Mouse (Mus musculus) midbrain, embryonic 11.5 days (tissue): Measurements from ENCODE around the gene Plcg2. TPM values are rescaled to one million over a fixed set of nuclear protein-coding genes. Genes with fewer than 3 reads are reported as not detected.

Experiments used
- ATAC-seq: fragments of 200-750 bp; cut with Nextera tagmentation; 2 replicates; pipeline ENCODE4 v1.8.0; 2017; ENCODE audit warnings: moderate TSS enrichment, moderate library complexity; ENCODE audit not compliant: low FRiP score
- DNase-seq: peaks from one replicate; pipeline ENCODE4 v3.0.0; 2015; ENCODE audit warnings: low spot score; ENCODE audit errors: missing footprints
- H3K27ac ChIP-seq: fragments of 300-500 bp; sonication (generic); 2 replicates; pipeline ENCODE4 v1.5.1; 2014; ENCODE audit warnings: low read depth, low read length
- H3K27me3 ChIP-seq: fragments of 300-500 bp; sonication (generic); 2 replicates; pipeline ENCODE4 v1.6.1; 2014; ENCODE audit warnings: mild to moderate bottlenecking, low read length, moderate library complexity, mixed read lengths; ENCODE audit not compliant: control insufficient read depth, insufficient read depth
- H3K36me3 ChIP-seq: fragments of 300-500 bp; sonication (generic); 2 replicates; pipeline ENCODE4 v1.6.1; 2014; ENCODE audit warnings: mild to moderate bottlenecking, low read length, moderate library complexity, mixed read lengths; ENCODE audit not compliant: control insufficient read depth, insufficient read depth
- H3K4me1 ChIP-seq: fragments of 300-500 bp; sonication (generic); 2 replicates; pipeline ENCODE4 v1.6.1; 2014; ENCODE audit warnings: low read length; ENCODE audit not compliant: control insufficient read depth, insufficient read depth
- H3K4me2 ChIP-seq: fragments of 300-500 bp; sonication (generic); 2 replicates; pipeline ENCODE4 v1.6.1; 2014; ENCODE audit warnings: mild to moderate bottlenecking, moderate library complexity
- H3K4me3 ChIP-seq: fragments of 300-500 bp; sonication (generic); 2 replicates; pipeline ENCODE4 v1.5.1; 2014; ENCODE audit warnings: low read depth, low read length
- H3K9ac ChIP-seq: fragments of 300-500 bp; sonication (generic); 2 replicates; pipeline ENCODE4 v1.6.1; 2014; ENCODE audit warnings: low read length
- H3K9me3 ChIP-seq: fragments of 300-500 bp; sonication (generic); 2 replicates; pipeline ENCODE4 v1.6.1; 2016; ENCODE audit warnings: low read length; ENCODE audit not compliant: control insufficient read depth
- WGBS: fragments of 180-500 bp; shearing (Covaris S2); extraction: QIAGEN DNeasy Blood & Tissue Kit; methylation state at CpG from one replicate; pipeline ENCODE4 v1.1.7; 2014; 5-methylcytosine and 5-hydroxymethylcytosine counted together
- polyA plus RNA-seq: library from polyadenylated mRNA; unstranded; fragments of >200 nt; fragmentation: Nextera tagmentation; extraction: Ambion mirVana; gene quantifications from 2 replicates; pipeline ENCODE4 v1.2.1, GENCODE M21; 2014

Plcg2 gene
- polyA plus RNA-seq, 1 experiment from 2014 or later = 2.2 TPM

DNA sequence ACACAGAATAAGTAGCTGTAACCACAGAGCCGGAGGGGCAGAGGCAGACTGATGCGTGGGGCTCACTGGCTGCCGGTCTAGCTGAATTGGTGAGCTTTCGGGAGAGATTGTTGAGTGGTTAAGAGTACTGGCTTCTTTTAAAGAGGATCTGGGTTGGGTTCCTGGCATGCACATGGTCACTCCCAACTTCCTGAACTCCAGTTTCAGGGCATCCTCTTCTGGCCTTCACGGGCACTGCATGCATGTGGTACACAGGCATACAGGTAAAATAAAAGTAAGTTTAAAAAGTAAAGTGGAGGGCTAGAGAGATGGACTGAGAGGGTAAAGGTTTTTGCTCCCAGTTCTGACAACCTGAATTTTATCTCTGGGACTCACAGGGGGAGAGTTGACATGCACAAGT lies 52.4 kb downstream of the Plcg2 start:
- DNase-seq (no peak), ATAC-seq (no peak)
- Histone ChIP-seq H3K4me1 (no peaks in the 10 kb centered on the region), H3K4me3 (no peak overlapping the region), H3K9me3 (no peaks in the 10 kb centered on the region), H3K36me3 (no peaks in the 10 kb centered on the region), H3K27ac (no peak overlapping the region), H3K9ac (no peak overlapping the region), H3K27me3 (no peaks in the 10 kb centered on the region), H3K4me2 (no peak overlapping the region)
- 86% methylated on average over 5 of the region's 5 CpGs for WGBS

DNA sequence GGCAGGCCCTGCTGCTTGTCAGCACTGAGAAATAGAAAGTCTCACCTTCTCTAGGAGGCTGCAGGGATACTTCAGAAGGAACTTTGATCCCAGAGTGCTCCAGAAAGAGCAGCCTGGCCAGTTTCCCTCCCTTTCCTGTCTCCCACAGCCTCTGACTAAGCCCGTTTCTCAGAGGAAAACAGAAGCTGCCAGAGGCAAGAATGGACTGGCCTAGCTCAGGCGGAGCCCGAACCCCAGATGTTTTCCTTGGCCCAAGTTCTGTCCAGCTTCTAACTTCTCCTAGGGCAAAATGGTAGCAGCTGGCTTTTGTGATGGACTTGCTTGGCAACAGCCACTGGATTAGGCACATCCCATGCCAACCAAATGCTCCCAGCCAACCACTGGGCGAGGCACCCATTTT lies 62.9 kb downstream of the Plcg2 start:
- Histone ChIP-seq H3K4me2 (no peak overlapping the region), H3K27ac (no peak overlapping the region), H3K9ac (no peak overlapping the region), H3K4me1 (no peaks in the 10 kb centered on the region; the same call in 1 of the 2 replicates), H3K36me3 (no peaks in the 10 kb centered on the region), H3K9me3 (no peaks in the 10 kb centered on the region), H3K4me3 (no peak overlapping the region), H3K27me3 (0 out of 2 replicates have a peak, but pooled peaks cover 2% of the 10 kb centered on the region)
- peak; percentile 76 for DNase-seq
- WGBS = 74% methylated on average over 4 of the region's 4 CpGs
- no peak for ATAC-seq

DNA sequence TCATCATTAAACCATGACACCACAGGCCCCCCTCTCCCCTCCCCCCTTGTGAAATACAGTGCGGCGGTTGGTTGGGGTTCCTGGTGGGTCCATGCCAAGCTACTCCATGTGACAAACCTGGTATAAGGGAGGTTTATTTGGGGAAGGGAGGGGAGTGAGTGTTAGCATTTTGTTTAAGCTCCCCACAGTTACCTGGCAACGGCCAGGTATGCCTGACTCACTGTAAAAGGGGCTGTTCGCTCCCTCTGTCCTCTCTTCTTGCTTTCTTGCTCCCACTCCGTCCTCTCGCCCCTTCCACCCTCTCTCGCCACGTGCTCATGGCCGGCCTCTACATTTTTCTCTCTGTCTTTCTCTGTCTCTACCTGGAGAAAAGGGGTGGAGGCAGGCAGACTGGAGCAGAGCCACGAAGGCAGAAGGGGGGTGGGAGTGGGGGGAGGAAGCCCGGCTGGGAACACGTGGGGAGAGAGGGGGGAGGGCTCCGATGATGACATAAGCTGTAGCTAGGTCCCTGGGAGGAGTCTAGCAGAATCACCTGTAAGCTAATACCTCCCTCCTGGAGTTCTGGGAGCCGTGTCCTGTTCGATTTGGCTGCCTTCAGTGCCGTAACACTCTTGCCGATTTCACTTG lies 63.8 kb downstream of the Plcg2 start:
- no peak overlapping the region for H3K9ac ChIP-seq
- 14% methylated on average over 17 of the region's 17 CpGs for WGBS
- H3K4me1 ChIP-seq = no peaks in the 10 kb centered on the region; the same call in 1 of the 2 replicates
- H3K4me3 ChIP-seq = no peak overlapping the region
- H3K9me3 ChIP-seq = no peaks in the 10 kb centered on the region
- 0 out of 2 replicates have a peak, but pooled peaks cover 2% of the 10 kb centered on the region for H3K27me3 ChIP-seq
- DNase-seq = peak; percentile 83
- H3K27ac ChIP-seq = no peak overlapping the region
- no peaks in the 10 kb centered on the region for H3K36me3 ChIP-seq
- peak overlapping the region; percentile 32 for H3K4me2 ChIP-seq
- peak; percentile 19; the same call in 1 of the 2 replicates for ATAC-seq

DNA sequence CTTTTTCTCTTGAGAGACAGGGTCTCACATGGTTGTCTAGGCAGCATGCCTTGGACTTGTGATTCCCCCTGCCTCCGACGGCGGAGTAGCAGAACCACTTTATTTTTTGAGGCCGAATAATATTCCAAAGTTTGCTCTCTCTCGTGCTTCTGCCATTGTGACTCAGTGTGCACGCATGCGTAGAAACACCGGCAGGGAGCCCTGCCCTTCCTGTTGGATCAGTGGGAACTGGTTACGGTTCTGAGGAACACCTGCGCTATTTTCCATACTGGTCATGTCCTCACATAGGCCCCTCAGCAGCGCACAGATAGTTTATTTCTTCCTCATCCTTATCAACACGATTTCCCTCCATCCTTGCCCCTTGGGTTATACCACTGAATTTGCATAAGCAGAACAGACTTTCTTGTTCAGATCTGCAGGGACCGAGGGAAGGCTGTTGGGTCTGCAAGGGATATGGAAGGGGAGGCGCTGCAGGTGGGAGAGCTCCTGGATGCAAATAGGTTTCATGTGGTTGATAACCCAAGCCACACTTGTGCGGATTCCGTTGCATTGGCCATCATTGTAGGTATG lies 64.4 kb downstream of the Plcg2 start:
- peak overlapping the region; percentile 32; the same call in 1 of the 2 replicates for H3K4me2 ChIP-seq
- DNase-seq = peak; percentile 80
- WGBS = 21% methylated on average over 16 of the region's 16 CpGs
- ATAC-seq = 0 out of 2 replicates have a peak, but pooled peaks have one; percentile 2
- 0 out of 2 replicates have a peak, but pooled peaks cover 2% of the 10 kb centered on the region for H3K27me3 ChIP-seq
- no peaks in the 10 kb centered on the region for H3K36me3 ChIP-seq
- H3K4me1 ChIP-seq = no peaks in the 10 kb centered on the region; the same call in 1 of the 2 replicates
- no peaks in the 10 kb centered on the region for H3K9me3 ChIP-seq
- no peak overlapping the region for H3K4me3 ChIP-seq
- H3K27ac ChIP-seq = no peak overlapping the region
- H3K9ac ChIP-seq = no peak overlapping the region

DNA sequence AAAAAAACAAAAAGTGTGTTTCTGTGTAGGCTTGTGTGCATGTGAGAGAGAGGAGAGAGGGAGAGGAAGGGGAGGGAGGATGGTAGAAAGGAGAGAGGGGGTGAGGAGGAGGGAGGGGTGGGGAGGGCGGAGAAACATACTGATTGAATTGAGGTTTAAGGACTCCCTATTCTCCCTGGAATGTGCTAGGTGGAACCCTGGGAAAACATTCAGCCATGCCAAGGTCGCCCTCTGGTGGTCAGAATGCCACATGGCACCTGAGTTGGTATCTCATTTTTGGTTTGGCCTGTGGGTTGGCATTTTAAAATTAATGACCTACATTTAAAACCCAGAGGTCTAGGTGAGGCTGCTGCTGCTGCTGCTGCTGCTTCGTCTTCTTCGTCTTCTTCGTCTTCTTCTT lies 71.3 kb downstream of the Plcg2 start:
- no peak overlapping the region for H3K4me2 ChIP-seq
- ATAC-seq (no peak), DNase-seq (peak; percentile 96)
- H3K4me3 ChIP-seq = no peak overlapping the region
- H3K36me3 ChIP-seq = no peaks in the 10 kb centered on the region
- no peak overlapping the region for H3K27ac ChIP-seq
- 35% methylated on average over 5 of the region's 5 CpGs for WGBS
- H3K9me3 ChIP-seq = no peaks in the 10 kb centered on the region
- H3K27me3 ChIP-seq = no peaks in the 10 kb centered on the region
- H3K4me1 ChIP-seq = no peaks in the 10 kb centered on the region
- H3K9ac ChIP-seq = no peak overlapping the region

DNA sequence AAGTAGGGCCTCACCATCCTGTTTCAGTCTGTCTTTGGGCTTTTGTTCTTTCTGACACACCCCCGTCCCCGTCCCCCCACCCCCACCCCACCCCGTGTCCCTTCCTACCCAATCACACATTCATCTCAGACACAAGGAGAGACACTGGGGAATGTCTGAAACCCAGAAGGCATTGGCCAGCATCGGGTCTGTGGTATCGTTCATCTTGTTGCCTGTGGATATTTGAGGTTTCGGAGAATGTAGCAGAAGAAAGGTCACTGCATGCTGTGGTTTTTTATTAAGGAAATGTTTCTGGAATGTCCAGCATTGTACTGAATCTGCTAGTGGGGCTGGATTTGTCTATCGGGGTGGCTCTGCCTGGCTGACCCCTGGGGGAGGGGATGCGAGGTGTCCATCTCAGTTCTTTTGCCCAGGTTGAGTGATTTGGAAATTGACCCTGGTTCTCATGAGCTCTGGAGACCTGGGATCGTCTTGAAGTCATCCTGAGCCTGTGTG lies 78.2 kb downstream of the Plcg2 start:
- WGBS = 71% methylated on average over 9 of the region's 9 CpGs
- H3K9ac ChIP-seq = no peak overlapping the region
- ATAC-seq (no peak), DNase-seq (peak; percentile 68)
- no peaks in the 10 kb centered on the region for H3K4me1 ChIP-seq
- H3K36me3 ChIP-seq = no peaks in the 10 kb centered on the region
- H3K4me2 ChIP-seq = no peak overlapping the region
- H3K4me3 ChIP-seq = no peak overlapping the region
- no peaks in the 10 kb centered on the region for H3K27me3 ChIP-seq
- no peak overlapping the region for H3K27ac ChIP-seq
- no peaks in the 10 kb centered on the region for H3K9me3 ChIP-seq

DNA sequence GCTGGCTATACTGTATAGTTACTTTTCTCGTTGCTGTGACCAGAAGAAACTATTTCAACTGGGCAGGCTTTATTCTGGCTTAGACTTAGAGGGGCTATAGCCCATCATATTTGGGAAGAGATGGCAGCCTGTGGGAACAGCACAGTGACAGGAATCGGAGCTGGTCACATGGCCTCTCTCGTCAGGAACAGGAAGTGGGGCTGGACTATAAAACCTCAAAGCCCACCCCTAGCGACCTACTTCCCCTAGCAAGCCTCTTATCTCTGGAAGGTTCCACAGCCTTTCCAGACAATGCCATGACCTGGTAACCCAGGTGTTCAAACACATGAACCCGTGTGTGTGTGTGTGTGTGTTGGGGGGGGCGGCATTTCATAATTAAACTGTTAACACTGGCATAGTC lies 79.0 kb downstream of the Plcg2 start:
- 89% methylated on average over 6 of the region's 6 CpGs for WGBS
- no peaks in the 10 kb centered on the region for H3K9me3 ChIP-seq
- H3K27ac ChIP-seq = no peak overlapping the region
- peak; percentile 45 for DNase-seq
- no peak overlapping the region for H3K4me3 ChIP-seq
- no peak overlapping the region for H3K4me2 ChIP-seq
- H3K4me1 ChIP-seq = no peaks in the 10 kb centered on the region
- no peak overlapping the region for H3K9ac ChIP-seq
- H3K36me3 ChIP-seq = no peaks in the 10 kb centered on the region
- no peak for ATAC-seq
- H3K27me3 ChIP-seq = no peaks in the 10 kb centered on the region

DNA sequence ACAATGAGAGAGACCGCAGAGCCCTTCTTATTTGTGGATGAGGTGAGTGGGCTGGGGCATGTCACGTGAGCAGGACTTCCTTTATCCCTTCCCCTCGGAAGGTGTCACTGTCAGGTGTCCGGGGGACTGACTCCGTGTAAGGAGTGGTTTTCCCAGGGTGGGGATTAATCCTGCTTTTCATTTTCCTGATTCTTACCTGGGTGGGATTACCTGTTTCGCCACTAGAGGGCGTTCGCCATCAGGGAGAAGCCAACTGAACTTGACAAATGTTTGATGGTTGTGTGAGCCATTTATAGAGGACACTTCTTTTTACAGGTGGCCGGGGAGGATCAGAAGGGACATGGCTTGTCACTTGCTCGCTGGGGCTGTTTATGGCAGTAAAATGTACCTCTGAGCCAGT lies 79.8 kb downstream of the Plcg2 start:
- Histone ChIP-seq H3K27me3 (no peaks in the 10 kb centered on the region), H3K4me3 (no peak overlapping the region), H3K4me1 (no peaks in the 10 kb centered on the region), H3K9ac (no peak overlapping the region), H3K4me2 (no peak overlapping the region), H3K9me3 (no peaks in the 10 kb centered on the region), H3K36me3 (no peaks in the 10 kb centered on the region), H3K27ac (no peak overlapping the region)
- 65% methylated on average over 10 of the region's 10 CpGs for WGBS
- DNase-seq = peak; percentile 79
- ATAC-seq = no peak

DNA sequence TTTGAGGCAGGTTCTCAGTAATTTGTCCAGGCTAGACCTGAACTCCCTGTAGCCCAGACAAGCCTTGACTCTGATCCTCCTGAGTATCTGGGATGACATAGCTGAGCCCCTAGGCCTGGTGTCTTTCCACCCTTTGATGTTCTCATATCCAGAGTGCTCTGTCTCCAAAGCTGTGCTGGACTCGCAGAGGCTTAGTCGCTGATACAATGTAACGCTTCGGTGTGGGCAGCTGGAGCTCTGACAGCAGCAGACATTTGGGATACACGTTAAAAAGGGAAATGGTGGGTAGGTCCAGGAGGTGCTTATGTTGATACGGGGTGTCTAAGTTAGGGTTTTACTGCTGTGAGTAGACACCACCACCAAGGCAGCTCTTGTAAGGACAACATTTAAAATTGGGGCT lies 80.8 kb downstream of the Plcg2 start:
- Histone ChIP-seq H3K27me3 (no peaks in the 10 kb centered on the region), H3K4me3 (no peak overlapping the region), H3K9ac (no peak overlapping the region), H3K27ac (no peak overlapping the region), H3K4me2 (no peak overlapping the region), H3K36me3 (no peaks in the 10 kb centered on the region), H3K4me1 (no peaks in the 10 kb centered on the region), H3K9me3 (no peaks in the 10 kb centered on the region)
- no peak for ATAC-seq
- 89% methylated on average over 6 of the region's 6 CpGs for WGBS
- peak; percentile 70 for DNase-seq
